Mouse (Mus musculus): ENCODE data around the gene Slc16a2.

DNA sequence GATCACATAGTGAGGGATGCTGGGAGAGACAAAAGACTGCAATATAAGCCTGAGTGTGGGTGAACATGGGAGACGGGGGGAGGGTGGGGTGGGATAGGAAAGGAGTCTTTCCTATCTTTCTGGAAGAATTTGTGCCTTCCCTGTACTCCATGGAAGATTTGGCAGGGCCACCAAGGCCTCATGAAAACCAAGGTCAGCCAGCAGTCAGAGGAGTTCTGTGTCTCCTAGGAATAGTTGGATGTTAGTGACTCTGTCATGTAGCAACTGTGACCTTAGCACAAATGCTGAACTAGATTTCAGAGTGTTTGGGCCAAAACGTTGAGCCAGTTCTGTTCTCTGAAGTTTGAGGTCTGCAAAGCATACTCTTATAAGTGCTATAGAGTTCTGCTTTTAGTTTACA lies 36.1 kb downstream of the Slc16a2 start:
- TF ChIP-seq CTCF (IDR thresholded peaks at IDR 0.05) (no peak), EP300 (IDR thresholded peaks at IDR 0.05) (no peak)

All from lung, postnatal 0 days (tissue).